Mouse (Mus musculus): ENCODE measurements at regions not wholly inside any gene's neighbourhood (a gene's known extent, or its start where the extent isn't known, plus 50 kb on each side); places are given as distances from the start of the nearest gene placed in this dataset.
A peak's percentile ranks its signal among the peaks of the same experiment; 100 is the strongest.

DNA sequence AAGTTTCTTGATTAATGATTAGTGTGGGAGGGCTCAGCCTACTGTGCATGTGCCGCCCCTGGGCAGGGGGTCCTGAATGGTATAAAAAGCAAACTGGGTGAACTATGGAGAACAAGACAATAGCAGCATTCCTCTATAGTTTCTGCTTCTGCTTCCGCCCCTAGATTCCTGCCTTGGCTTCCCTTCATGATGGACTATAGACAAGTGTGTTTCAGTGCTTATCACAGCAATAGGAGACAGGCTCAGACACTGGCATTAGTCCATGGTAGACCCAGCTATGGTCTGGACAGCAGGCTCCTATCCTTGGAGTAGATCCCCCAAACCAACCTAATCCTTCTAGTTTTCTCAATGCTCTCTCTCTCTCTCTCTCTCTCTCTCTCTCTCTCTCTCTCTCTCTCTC, 53.9 kb upstream of the E2f3 start:
- no peaks in the 10 kb centered on the region for H3K9me3 ChIP-seq (ENCODE audit: control insufficient read depth)
- 79% methylated on average over 2 of the region's 2 CpGs for WGBS
- H3K4me2 ChIP-seq (replicated peaks; ENCODE audit: low read depth): no peak overlapping the region
- no peaks in the 10 kb centered on the region for H3K36me3 ChIP-seq (ENCODE audit: control insufficient read depth, insufficient read depth)
- H3K27ac ChIP-seq (ENCODE audit: low read depth, low read length): no peak overlapping the region
- H3K4me1 ChIP-seq (replicated peaks; ENCODE audit: control insufficient read depth, insufficient read depth, low read length): peaks cover 5% of the 10 kb centered on the region; the same call in 1 of the 2 replicates
- no peaks in the 10 kb centered on the region for H3K27me3 ChIP-seq (replicated peaks; ENCODE audit: control insufficient read depth, insufficient read depth, low read length)
- no peak overlapping the region for H3K9ac ChIP-seq (ENCODE audit: low read depth, low read length)
- no peak overlapping the region for H3K4me3 ChIP-seq (ENCODE audit: low read depth, low read length)
- no peak for TF ChIP-seq CTCF (IDR thresholded peaks at IDR 0.05; ENCODE audit: low read depth)
- no peak for ATAC-seq

DNA sequence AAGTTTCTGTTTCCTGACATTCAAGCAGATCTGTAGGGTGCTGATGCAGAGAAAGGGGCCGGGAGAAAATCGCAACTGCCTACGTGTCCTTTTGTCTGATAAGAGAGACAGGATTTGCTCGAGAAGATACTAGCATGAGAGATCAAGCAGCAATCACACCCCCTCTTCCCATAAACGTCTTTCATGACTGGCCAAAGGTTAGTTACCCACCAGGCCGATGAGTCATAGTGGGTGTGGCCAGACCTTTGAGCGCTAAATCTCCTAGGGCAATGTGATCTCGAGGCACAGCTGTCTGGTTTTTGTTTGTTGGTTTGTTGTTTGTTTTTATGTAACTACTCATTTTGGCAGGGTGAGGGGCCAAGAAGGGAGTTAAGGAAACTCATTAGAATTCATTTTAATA, 50.7 kb upstream of the E2f3 start:
- H3K9ac ChIP-seq (ENCODE audit: low read depth, low read length): no peak overlapping the region
- TF ChIP-seq CTCF (IDR thresholded peaks at IDR 0.05; ENCODE audit: low read depth): no peak
- no peak overlapping the region for H3K4me3 ChIP-seq (ENCODE audit: low read depth, low read length)
- WGBS: 33% methylated on average over 8 of the region's 8 CpGs
- no peaks in the 10 kb centered on the region for H3K9me3 ChIP-seq (ENCODE audit: control insufficient read depth)
- H3K4me1 ChIP-seq (replicated peaks; ENCODE audit: control insufficient read depth, insufficient read depth, low read length): peaks cover 5% of the 10 kb centered on the region; the same call in 1 of the 2 replicates
- no peaks in the 10 kb centered on the region for H3K36me3 ChIP-seq (ENCODE audit: control insufficient read depth, insufficient read depth)
- peak; percentile 83 for ATAC-seq
- H3K27ac ChIP-seq (ENCODE audit: low read depth, low read length): peak overlapping the region; percentile 57
- no peak overlapping the region for H3K4me2 ChIP-seq (replicated peaks; ENCODE audit: low read depth)
- H3K27me3 ChIP-seq (replicated peaks; ENCODE audit: control insufficient read depth, insufficient read depth, low read length): no peaks in the 10 kb centered on the region

DNA sequence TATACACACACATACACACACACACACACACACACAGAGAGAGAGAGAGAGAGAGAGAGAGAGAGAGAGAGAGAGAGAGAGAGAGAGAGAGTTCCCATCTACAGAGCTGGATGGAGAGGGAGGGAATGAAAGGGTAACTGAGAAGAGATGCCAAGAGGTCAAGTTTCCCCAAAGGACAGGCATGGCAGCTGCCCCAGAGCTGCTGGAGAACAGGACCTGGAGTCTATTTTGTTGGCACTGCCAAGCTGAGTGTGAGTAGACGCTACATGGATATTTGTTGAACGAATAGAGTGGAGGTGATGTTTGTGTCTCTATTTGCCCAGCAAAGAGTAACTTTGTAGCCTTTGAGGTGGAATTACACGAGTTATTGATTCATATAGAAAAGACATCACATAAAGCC, 50.2 kb upstream of the E2f3 start:
- no peak overlapping the region for H3K4me2 ChIP-seq (replicated peaks; ENCODE audit: low read depth)
- no peak for ATAC-seq
- peak overlapping the region; percentile 36 for H3K27ac ChIP-seq (ENCODE audit: low read depth, low read length)
- H3K27me3 ChIP-seq (replicated peaks; ENCODE audit: control insufficient read depth, insufficient read depth, low read length): no peaks in the 10 kb centered on the region
- no peak for TF ChIP-seq CTCF (IDR thresholded peaks at IDR 0.05; ENCODE audit: low read depth)
- H3K9ac ChIP-seq (ENCODE audit: low read depth, low read length): no peak overlapping the region
- 76% methylated on average over 3 of the region's 3 CpGs for WGBS
- H3K36me3 ChIP-seq (ENCODE audit: control insufficient read depth, insufficient read depth): no peaks in the 10 kb centered on the region
- no peak overlapping the region for H3K4me3 ChIP-seq (ENCODE audit: low read depth, low read length)
- H3K9me3 ChIP-seq (ENCODE audit: control insufficient read depth): no peaks in the 10 kb centered on the region
- H3K4me1 ChIP-seq (replicated peaks; ENCODE audit: control insufficient read depth, insufficient read depth, low read length): peaks cover 5% of the 10 kb centered on the region; the same call in 1 of the 2 replicates
